Mouse (Mus musculus): ENCODE data around the gene Gm614.
A peak's percentile ranks its signal among the peaks of the same experiment; 100 is the strongest.

Gm614 gene

GRCm38 (mm10) chrX:101256603-101257002 is 7.2 kb downstream of the Gm614 start:
- peak; percentile 28 to 46 for DNase-seq

DNA sequence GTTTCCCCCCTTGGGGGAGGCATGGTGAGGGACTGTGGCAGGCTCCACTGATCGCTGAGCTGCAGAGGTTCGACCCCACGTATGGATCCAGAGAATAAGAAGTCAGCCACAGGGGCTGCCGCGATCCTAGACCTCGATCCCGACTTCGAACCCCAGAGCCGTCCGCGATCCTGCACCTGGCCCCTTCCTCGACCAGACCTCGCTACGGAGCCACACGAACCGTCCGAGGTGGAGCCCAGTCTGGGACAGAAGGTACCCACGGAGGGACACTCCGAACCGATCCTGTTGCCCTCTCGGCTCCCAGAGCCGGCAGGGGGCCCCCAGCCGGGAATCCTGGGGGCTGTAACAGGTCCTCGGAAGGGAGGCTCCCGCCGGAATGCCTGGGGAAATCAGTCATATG is 9.1 kb downstream of the Gm614 start:
- no peak for DNase-seq

DNA sequence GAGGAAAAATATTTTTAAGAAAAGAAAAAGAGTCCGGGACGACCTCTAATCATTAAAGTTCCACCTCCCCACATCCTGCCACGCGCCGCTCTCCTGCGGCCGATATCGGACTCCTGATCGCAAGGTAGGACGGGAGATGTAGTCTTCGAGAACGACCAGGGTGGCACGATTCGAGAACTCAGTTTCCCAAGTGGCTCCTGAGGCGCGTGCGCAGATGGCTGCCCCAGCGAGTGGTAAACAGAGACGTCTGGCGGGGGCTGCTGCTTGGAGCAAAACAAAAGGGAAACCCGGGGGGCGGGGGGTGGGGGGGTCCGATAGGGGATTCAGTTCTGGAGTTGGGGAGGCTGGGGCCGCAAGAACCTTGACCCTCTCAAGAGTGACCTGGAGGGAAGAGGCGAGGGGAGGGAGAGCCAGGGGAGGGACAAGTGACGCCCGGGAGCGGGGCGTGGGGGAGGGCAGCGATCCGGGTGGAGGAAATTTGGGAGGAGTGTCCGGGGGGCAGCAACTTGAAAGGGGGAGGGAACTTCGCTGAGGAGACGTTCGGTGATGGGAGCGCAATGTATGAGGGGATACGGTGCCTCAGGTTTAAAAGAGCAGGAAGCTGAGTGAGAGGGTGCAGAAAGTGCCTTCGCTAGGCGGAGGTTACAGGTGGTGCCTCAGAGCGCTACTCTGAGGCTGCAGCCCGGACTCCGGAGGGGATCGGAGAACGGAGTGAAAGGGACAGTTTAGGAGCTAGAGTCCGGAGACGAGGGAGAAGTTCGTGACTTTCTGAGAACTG is 9.7 kb downstream of the Gm614 start, which contains the start of gene Foxo4:
TSS of gene Foxo4 (plus strand) at position 577 of the 778 bp plus-strand sequence.
- DNase-seq: peak; percentile 74 to 81

- no peak for DNase-seq
Observed at GRCm38 (mm10) chrX:101245011-101245410, 18.8 kb downstream of the Gm614 start.

DNA sequence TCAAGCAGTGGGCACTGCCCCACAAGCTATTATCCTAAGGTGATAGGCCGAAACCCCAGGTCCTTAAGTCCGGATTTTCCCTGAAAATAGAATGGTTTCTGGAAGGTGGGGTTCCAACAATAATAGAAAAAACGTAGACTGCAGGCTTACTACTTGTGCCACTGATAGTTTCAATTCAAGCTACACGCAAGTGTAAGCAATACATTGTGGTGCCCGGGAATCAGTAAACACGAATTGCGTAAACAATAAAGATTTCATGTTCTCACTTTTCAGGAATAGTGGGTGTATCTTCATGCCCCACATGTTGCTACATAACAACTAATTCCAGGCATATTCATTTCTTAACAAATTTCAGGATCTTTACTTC is 41.0 kb downstream of the Gm614 start:
- no peak for DNase-seq

GRCm38 (mm10) chrX:101221834-101222795 is 41.7 kb downstream of the Gm614 start, which contains the start of gene Snx12:
Gene Snx12, minus strand, starts transcription at chrX:101222563.
- peak; percentile 75 to 76 for DNase-seq

Data from spleen, adult 18-20 months (tissue).